Mouse (Mus musculus) left cerebral cortex, adult 8-10 months (tissue): ENCODE data around the gene Atg9a. TPM values are rescaled to one million over a fixed set of nuclear protein-coding genes. Genes with fewer than 3 reads are reported as not detected.
"Not testable (repeated sequence)": the region's sequence is repeated elsewhere in the genome, so short reads cannot be mapped to it uniquely, and the experiment has no call there.

Source experiments
- DNase-seq, 2 experiments: peaks; one replicate each; pipeline ENCODE4 v3.0.0; 2022; ENCODE audit warnings: low spot score in 2 of 2
- total RNA-seq, 4 experiments: library from RNA; stranded (reverse); gene quantifications; 2 replicates each; pipeline ENCODE4 v1.2.4; 2022

Gene Atg9a
- 100 to 1,000 TPM; 114 to 124 (median 118) TPM for total RNA-seq

- peak; percentile 86 to 99 for DNase-seq
Measured at GRCm38 (mm10) chr1:75191622-75192402, at the start of gene Atg9a, which contains the start of gene Ankzf1. Gene Atg9a (minus strand): TSS chr1:75192196. Gene Ankzf1 (plus strand): TSS chr1:75192151.

GRCm38 (mm10) chr1:75239591-75239990, 47.6 kb upstream of the Atg9a start:
- peak in 1 of 2 experiments; percentile 74 for DNase-seq

- DNase-seq = peak; percentile 74 to 87
Measured at GRCm38 (mm10) chr1:75236117-75237050, 44.4 kb upstream of the Atg9a start, which contains the start of gene Dnajb2. Gene Dnajb2 (plus strand): TSS chr1:75236406.

GRCm38 (mm10) chr1:75234606-75235005, 42.6 kb upstream of the Atg9a start:
- DNase-seq = peak in 1 of 2 experiments; percentile 71

- DNase-seq = not testable (repeated sequence)
Measured at GRCm38 (mm10) chr1:75232489-75232888, 40.5 kb upstream of the Atg9a start.

- no peak for DNase-seq
Measured at GRCm38 (mm10) chr1:75231664-75232152, 39.7 kb upstream of the Atg9a start, which contains the start of gene A630095N17Rik. Gene A630095N17Rik (minus strand): TSS chr1:75232102.

- DNase-seq = no peak
Measured at GRCm38 (mm10) chr1:75231224-75231623, 39.2 kb upstream of the Atg9a start.

- peak in 1 of 2 experiments; percentile 9 for DNase-seq
Measured at GRCm38 (mm10) chr1:75230335-75230994, 38.5 kb upstream of the Atg9a start.

- no peak for DNase-seq
Measured at GRCm38 (mm10) chr1:75229158-75229557, 37.2 kb upstream of the Atg9a start.

GRCm38 (mm10) chr1:75227653-75228052, 35.7 kb upstream of the Atg9a start:
- DNase-seq = no peak

- no peak for DNase-seq
Measured at GRCm38 (mm10) chr1:75226138-75226537, 34.1 kb upstream of the Atg9a start.

GRCm38 (mm10) chr1:75225473-75225872, 33.5 kb upstream of the Atg9a start:
- no peak for DNase-seq

GRCm38 (mm10) chr1:75223532-75223931, 31.5 kb upstream of the Atg9a start:
- DNase-seq = no peak

- DNase-seq = no peak
Measured at GRCm38 (mm10) chr1:75222926-75223325, 30.9 kb upstream of the Atg9a start.

- DNase-seq = no peak
Measured at GRCm38 (mm10) chr1:75221538-75221937, 29.5 kb upstream of the Atg9a start.

GRCm38 (mm10) chr1:75219531-75219930, 27.5 kb upstream of the Atg9a start, which contains the start of gene Tuba4a:
Gene Tuba4a (minus strand): TSS chr1:75219865.
- no peak for DNase-seq

- peak; percentile 92 to 93 for DNase-seq
Measured at GRCm38 (mm10) chr1:75219078-75219477, 27.1 kb upstream of the Atg9a start.

GRCm38 (mm10) chr1:75218227-75219001, 26.4 kb upstream of the Atg9a start:
- peak; percentile 50 to 89 for DNase-seq

- no peak for DNase-seq
Measured at GRCm38 (mm10) chr1:75217893-75218226, 25.9 kb upstream of the Atg9a start.
